Mouse (Mus musculus) limb, embryonic 13.5 days (tissue): ENCODE measurements around the gene Col6a5. TPM values are rescaled to one million over a fixed set of nuclear protein-coding genes. Genes with fewer than 3 reads are reported as not detected.

ENCODE experiments used
- ATAC-seq: fragments of 200-750 bp; cut with Nextera tagmentation; 2 replicates; pipeline ENCODE4 v1.8.0; 2017; ENCODE audit warnings: low read depth, moderate number of reproducible peaks, moderate TSS enrichment; ENCODE audit not compliant: low FRiP score
- H3K27ac ChIP-seq: fragments of 300-500 bp; sonication (generic); 2 replicates; pipeline ENCODE4 v1.5.1; 2015; ENCODE audit warnings: inconsistent platforms, mild to moderate bottlenecking, moderate library complexity
- H3K27me3 ChIP-seq: fragments of 300-500 bp; sonication (generic); 2 replicates; pipeline ENCODE4 v1.6.1; 2015; ENCODE audit warnings: mild to moderate bottlenecking, inconsistent platforms
- H3K36me3 ChIP-seq: fragments of 300-500 bp; sonication (generic); 2 replicates; pipeline ENCODE4 v1.6.1; 2015; ENCODE audit warnings: inconsistent platforms, mild to moderate bottlenecking, moderate library complexity
- H3K4me1 ChIP-seq: fragments of 300-500 bp; sonication (generic); 2 replicates; pipeline ENCODE4 v1.6.1; 2015; ENCODE audit warnings: inconsistent platforms
- H3K4me2 ChIP-seq: fragments of 300-500 bp; sonication (generic); replicated peaks from 2 replicates; pipeline ENCODE4 v1.6.1; 2015; ENCODE audit warnings: inconsistent platforms, mild to moderate bottlenecking, moderate library complexity
- H3K4me3 ChIP-seq: fragments of 300-500 bp; sonication (generic); 2 replicates; pipeline ENCODE4 v1.5.1; 2015; ENCODE audit warnings: moderate library complexity, mild to moderate bottlenecking, inconsistent platforms
- H3K9ac ChIP-seq: fragments of 300-500 bp; sonication (generic); 2 replicates; pipeline ENCODE4 v1.6.1; 2015; ENCODE audit warnings: mild to moderate bottlenecking, inconsistent platforms
- H3K9me3 ChIP-seq: fragments of 300-500 bp; sonication (generic); 2 replicates; pipeline ENCODE4 v1.6.1; 2016; ENCODE audit warnings: inconsistent platforms
- WGBS: fragments of 180-500 bp; shearing (Covaris S2); methylation state at CpG from one replicate; pipeline ENCODE4 v1.1.7; 2015; 5-methylcytosine and 5-hydroxymethylcytosine counted together
- polyA plus RNA-seq: library from polyadenylated mRNA; unstranded; fragments of >200 nt; fragmentation: Nextera tagmentation; extraction: Ambion mirVana; gene quantifications from 2 replicates; pipeline ENCODE4 v1.2.1, GENCODE M21; 2015

Gene Col6a5
- 0.27 and 0.52 TPM in 2 replicates for polyA plus RNA-seq

DNA sequence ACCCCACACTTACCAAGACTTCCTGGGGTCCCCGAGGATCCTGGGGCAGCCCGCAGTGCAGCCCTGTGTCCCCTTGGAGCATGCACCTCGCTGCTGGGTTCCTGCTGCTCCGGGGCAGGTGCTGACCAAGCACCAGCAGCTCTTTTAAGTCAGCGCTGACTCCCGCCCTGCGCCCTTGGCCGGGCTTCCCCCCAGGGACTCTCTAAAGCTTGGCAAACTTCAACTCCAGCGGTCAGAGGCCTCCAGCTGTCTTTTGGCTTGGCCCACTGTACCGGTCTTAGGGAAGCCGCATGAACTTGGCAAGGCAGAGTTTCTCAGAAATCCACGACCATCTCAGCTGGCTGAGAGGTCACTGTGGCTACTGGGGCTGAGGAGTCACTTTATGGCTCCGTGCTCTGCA, at the start of gene Col6a5:
Gene Col6a5, minus strand, starts transcription at position 111 of the 400 bp plus-strand sequence.
- no peaks in the 10 kb centered on the region for H3K9me3 ChIP-seq
- no peak within 1 kb of the TSS for H3K4me3 ChIP-seq
- peaks cover 13% of the 10 kb centered on the region for H3K4me1 ChIP-seq
- H3K4me2 ChIP-seq: no peak within 1 kb of the TSS
- no peaks in the 10 kb centered on the region for H3K36me3 ChIP-seq
- ATAC-seq: 0 out of 2 replicates have a peak, but pooled peaks have one; percentile 36
- peaks cover 18% of the 10 kb centered on the region; the same call in 1 of the 2 replicates for H3K27me3 ChIP-seq
- no peak within 1 kb of the TSS for H3K27ac ChIP-seq
- WGBS: 11% methylated on average over 13 of the region's 13 CpGs
- no peak within 1 kb of the TSS for H3K9ac ChIP-seq

DNA sequence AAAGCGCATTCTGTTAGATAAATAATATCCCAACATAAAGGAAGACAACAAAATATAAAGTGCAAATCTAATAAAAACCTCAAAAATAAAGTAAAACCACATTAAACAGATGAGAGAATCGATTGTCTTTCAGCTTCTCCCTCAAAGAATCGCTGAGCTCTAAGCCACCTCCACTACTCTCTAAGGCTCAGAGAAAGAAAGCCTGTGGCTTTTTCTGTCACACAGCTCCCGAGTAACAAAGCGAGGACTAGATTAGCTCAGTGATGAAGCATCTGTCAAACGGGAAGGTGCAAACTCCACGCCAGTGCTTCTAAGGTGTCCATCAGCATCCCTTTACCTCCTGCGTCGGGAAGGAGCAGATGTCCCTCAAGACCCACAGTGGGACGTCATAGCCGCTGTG, 37.5 kb upstream of the Col6a5 start:
- 58% methylated on average over 11 of the region's 11 CpGs for WGBS

DNA sequence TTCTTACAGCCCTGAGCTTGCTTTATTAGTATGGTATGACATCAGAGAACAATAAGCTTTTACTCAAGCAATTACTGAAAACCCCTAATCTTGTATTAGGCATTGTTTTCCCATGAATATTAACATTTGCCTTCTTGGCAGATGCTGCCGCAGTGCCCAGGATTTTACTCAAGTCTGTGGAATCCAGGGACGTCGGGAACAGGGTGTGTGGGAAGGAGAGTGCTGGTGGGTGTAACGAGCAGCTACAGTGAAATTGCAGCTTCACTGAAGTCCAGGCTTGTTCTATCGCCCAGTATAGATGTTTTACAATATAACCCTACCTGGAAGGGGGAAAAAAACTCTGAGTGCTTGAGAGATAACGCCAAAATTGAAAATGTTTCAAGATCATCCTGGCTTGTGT, 32.0 kb upstream of the Col6a5 start:
- WGBS: 74% methylated on average over 6 of the region's 6 CpGs
- ATAC-seq: no peak
- Histone ChIP-seq H3K9ac (no peak overlapping the region), H3K4me3 (no peak overlapping the region), H3K9me3 (no peaks in the 10 kb centered on the region), H3K36me3 (no peaks in the 10 kb centered on the region), H3K27ac (no peak overlapping the region), H3K27me3 (0 out of 2 replicates have a peak, but pooled peaks cover 3% of the 10 kb centered on the region), H3K4me1 (no peaks in the 10 kb centered on the region), H3K4me2 (no peak overlapping the region)

More for the DNA sequence above, 37.5 kb upstream of the Col6a5 start:
- Histone ChIP-seq H3K4me1 (no peaks in the 10 kb centered on the region), H3K27ac (no peak overlapping the region), H3K9me3 (no peaks in the 10 kb centered on the region), H3K4me2 (no peak overlapping the region), H3K4me3 (no peak overlapping the region), H3K9ac (no peak overlapping the region), H3K36me3 (no peaks in the 10 kb centered on the region), H3K27me3 (no peaks in the 10 kb centered on the region)
- no peak for ATAC-seq

DNA sequence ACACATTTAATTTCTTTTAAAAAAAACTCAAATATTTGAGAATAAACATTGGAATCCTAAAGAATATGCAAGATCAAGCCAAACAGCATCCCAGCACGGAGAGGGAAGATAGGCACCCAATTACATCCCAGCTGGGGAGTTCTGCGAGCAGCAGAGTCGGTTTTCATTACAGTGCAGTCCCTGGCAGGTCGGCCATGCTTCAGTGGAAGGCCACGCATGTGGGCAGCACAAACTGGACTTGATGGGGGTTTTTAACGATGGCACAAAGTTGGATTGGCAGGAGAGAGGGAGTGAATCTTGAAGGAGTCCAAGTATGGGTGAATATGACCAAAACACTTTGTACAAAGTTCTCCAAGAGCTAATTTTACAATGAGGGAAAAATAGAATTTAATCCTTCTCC, 29.7 kb upstream of the Col6a5 start:
- H3K4me1 ChIP-seq: no peaks in the 10 kb centered on the region
- H3K36me3 ChIP-seq: no peaks in the 10 kb centered on the region
- ATAC-seq: no peak
- no peaks in the 10 kb centered on the region for H3K9me3 ChIP-seq
- H3K4me3 ChIP-seq: no peak overlapping the region
- 58% methylated on average over 6 of the region's 6 CpGs for WGBS
- no peak overlapping the region for H3K9ac ChIP-seq
- 0 out of 2 replicates have a peak, but pooled peaks cover 3% of the 10 kb centered on the region for H3K27me3 ChIP-seq
- H3K4me2 ChIP-seq: no peak overlapping the region
- H3K27ac ChIP-seq: no peak overlapping the region

DNA sequence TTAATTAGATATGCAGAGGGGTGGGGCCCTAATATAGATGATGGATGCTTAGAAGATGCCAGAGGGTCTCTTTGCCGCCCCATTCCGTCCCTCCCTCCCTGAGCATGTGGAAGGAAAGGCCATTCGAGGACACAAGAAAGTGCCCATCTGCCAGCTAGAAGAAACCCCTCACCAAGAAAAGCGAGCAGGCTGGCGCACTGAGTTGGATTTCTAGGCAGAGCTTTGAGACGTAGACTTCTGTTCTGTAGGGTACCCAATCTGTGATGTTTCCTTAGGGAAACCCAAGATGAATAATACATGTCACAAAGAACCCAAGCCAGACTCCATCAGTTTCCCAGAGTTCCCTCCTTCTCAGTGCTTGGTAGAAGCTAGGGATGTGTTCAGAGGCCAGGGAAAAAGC, 29.0 kb upstream of the Col6a5 start:
- no peak overlapping the region for H3K27ac ChIP-seq
- H3K9me3 ChIP-seq: no peaks in the 10 kb centered on the region
- H3K9ac ChIP-seq: no peak overlapping the region
- 88% methylated on average over 6 of the region's 6 CpGs for WGBS
- no peaks in the 10 kb centered on the region for H3K36me3 ChIP-seq
- H3K27me3 ChIP-seq: 0 out of 2 replicates have a peak, but pooled peaks cover 3% of the 10 kb centered on the region
- no peaks in the 10 kb centered on the region for H3K4me1 ChIP-seq
- no peak for ATAC-seq
- no peak overlapping the region for H3K4me2 ChIP-seq
- H3K4me3 ChIP-seq: no peak overlapping the region

DNA sequence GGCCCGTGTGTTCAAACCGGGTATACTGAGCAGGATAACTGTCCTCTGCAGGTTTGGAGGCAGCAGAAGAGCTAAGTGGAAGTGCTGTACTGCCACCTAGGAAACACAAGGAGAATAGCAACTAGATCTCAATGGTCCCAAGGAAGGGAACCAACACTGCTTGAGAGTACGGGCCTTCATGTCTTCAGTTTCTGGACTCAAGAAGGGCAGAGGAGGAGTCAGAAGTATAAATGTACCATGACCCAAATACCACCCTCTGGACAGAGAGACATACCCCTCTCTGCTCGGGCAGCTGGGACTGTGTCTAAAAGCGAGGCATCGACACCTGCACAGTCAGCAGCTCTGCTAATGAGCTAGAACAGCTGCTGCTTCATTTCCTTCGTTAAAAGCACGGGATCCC, 27.7 kb upstream of the Col6a5 start:
- 56% methylated on average over 8 of the region's 8 CpGs for WGBS
- Histone ChIP-seq H3K4me1 (no peaks in the 10 kb centered on the region), H3K27me3 (0 out of 2 replicates have a peak, but pooled peaks cover 3% of the 10 kb centered on the region), H3K27ac (no peak overlapping the region), H3K36me3 (no peaks in the 10 kb centered on the region), H3K9me3 (no peaks in the 10 kb centered on the region), H3K4me3 (no peak overlapping the region), H3K9ac (no peak overlapping the region), H3K4me2 (no peak overlapping the region)
- ATAC-seq: no peak

DNA sequence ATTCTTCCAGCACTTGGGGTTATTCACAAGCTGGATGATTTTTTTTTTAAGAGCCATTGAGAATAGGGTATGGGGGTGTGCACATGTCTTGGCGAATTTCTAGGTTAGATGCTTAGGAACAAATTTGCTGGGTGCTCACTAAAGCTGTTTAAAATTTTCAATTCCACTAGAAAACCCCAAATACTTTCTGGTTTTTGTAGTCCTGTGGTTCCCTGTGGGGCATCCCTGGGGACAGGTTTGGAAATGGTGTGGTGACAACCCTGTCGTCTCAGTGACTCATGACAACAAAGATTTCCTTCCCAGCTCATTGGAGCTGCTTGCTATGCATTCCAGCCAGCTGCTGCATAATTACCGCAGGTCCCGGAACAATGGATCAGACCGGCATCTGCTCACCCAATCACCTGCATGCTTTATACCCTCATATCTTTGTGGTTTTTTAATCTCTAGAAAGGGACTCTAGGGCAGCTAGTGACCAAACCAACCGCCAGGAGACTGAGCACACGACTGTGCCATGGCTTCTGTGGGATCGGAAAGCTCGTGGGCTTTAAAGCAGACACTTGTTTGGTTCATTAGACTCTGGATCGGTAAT, 24.6 kb upstream of the Col6a5 start:
- Histone ChIP-seq H3K9ac (no peak overlapping the region), H3K4me3 (no peak overlapping the region), H3K27me3 (no peaks in the 10 kb centered on the region), H3K4me2 (no peak overlapping the region), H3K9me3 (no peaks in the 10 kb centered on the region), H3K36me3 (no peaks in the 10 kb centered on the region), H3K27ac (no peak overlapping the region), H3K4me1 (0 out of 2 replicates have a peak, but pooled peaks cover 4% of the 10 kb centered on the region)
- ATAC-seq: no peak
- WGBS: 46% methylated on average over 10 of the region's 10 CpGs

DNA sequence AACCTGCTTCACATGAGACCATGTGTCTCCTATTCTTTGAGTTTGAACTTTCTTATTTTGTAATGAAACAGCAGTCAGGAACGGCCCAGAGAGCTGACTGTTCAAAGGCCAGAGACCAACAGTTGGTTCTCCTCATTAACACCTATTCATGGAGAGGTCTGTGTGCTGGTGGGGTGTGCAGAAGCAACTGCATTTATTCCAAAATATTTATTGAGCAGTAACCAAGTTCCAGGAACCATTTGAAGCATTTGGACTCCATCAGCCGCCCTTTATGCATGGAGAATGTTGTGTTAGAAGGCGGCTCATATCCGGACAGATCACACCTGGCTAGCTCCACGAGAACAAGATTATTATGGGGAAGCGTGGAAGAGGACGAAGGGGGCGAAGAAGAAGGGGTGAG, 18.0 kb upstream of the Col6a5 start:
- no peak for ATAC-seq
- 79% methylated on average over 8 of the region's 8 CpGs for WGBS

DNA sequence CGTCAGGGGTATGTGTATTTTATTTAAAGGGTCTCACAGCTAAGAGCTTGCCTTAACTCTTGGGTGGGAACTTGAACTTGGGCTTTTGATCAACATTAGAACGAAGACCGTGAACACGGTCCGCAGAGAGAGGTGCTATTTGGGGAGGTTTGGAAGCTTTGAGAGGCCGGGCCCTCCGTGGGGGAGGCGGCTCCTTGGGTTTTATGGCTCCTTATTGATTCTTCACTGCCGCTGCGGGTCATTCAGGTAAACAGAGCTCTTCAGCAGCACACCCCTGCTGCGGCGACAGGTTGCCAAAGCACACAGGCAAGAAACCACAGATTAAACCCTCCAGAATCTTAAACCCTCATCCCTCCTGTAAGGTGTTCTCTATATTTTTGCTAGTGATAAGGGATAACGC, 16.4 kb upstream of the Col6a5 start:
- WGBS: 11% methylated on average over 13 of the region's 13 CpGs
- no peaks in the 10 kb centered on the region for H3K9me3 ChIP-seq
- H3K27ac ChIP-seq: no peak overlapping the region
- ATAC-seq: no peak
- peaks cover 17% of the 10 kb centered on the region for H3K27me3 ChIP-seq
- peaks cover 9% of the 10 kb centered on the region; the same call in 1 of the 2 replicates for H3K4me1 ChIP-seq
- H3K4me2 ChIP-seq: peak overlapping the region; percentile 36
- H3K9ac ChIP-seq: no peak overlapping the region
- H3K36me3 ChIP-seq: no peaks in the 10 kb centered on the region
- H3K4me3 ChIP-seq: no peak overlapping the region

More for the DNA sequence above, 18.0 kb upstream of the Col6a5 start:
- H3K4me1 ChIP-seq: peaks cover 9% of the 10 kb centered on the region; the same call in 1 of the 2 replicates
- no peak overlapping the region for H3K27ac ChIP-seq
- H3K9ac ChIP-seq: no peak overlapping the region
- no peak overlapping the region for H3K4me3 ChIP-seq
- no peaks in the 10 kb centered on the region for H3K36me3 ChIP-seq
- H3K4me2 ChIP-seq: no peak overlapping the region
- no peaks in the 10 kb centered on the region for H3K9me3 ChIP-seq
- peaks cover 17% of the 10 kb centered on the region for H3K27me3 ChIP-seq

DNA sequence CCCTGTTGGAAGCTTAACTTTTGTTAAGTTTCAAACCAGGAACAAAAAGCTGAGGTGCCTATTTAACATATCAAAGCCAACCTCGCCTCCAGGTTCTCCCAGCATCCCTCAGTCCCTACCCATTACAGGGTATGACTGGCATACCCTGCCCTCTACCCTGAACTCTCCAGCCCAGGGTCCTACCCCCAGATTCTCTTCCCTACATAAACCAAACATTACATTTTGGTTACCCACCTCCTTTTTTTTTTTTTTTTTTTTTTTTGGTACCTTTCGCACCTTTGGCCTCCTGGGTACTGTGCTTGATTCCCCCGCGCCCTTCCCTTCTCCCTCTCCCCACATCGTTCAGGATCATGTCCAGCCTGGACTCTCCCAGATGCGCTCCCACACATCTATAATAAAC, 15.9 kb upstream of the Col6a5 start:
- no peak overlapping the region for H3K27ac ChIP-seq
- H3K4me1 ChIP-seq: peaks cover 9% of the 10 kb centered on the region; the same call in 1 of the 2 replicates
- H3K9me3 ChIP-seq: no peaks in the 10 kb centered on the region
- no peaks in the 10 kb centered on the region for H3K36me3 ChIP-seq
- no peak overlapping the region for H3K9ac ChIP-seq
- no peak overlapping the region for H3K4me2 ChIP-seq
- H3K4me3 ChIP-seq: no peak overlapping the region
- H3K27me3 ChIP-seq: peaks cover 17% of the 10 kb centered on the region
- 45% methylated on average over 6 of the region's 6 CpGs for WGBS
- no peak for ATAC-seq

DNA sequence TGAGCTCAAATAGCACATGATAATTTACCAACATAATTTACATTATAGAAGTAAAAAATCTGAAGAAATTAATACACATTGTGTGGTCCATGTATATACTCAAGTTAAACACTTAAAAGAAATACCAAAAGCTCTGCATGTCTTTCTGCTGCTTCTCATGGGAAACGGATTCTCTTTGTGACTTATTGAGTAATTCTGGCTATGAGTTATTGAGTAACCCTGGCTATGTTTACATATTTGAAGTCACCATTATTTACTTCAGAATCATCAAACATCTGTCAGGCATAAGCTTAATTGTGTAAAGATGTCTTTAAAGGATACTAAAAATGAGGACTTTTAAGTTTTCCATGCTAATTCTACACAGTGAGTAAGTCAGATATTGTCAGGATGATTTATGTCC, 13.3 kb upstream of the Col6a5 start:
- peaks cover 17% of the 10 kb centered on the region for H3K27me3 ChIP-seq
- H3K9me3 ChIP-seq: no peaks in the 10 kb centered on the region
- no peak overlapping the region for H3K4me3 ChIP-seq
- 82% methylated on average over 1 of the region's 1 CpGs for WGBS
- no peak overlapping the region for H3K4me2 ChIP-seq
- no peaks in the 10 kb centered on the region for H3K36me3 ChIP-seq
- H3K4me1 ChIP-seq: peaks cover 4% of the 10 kb centered on the region; the same call in 1 of the 2 replicates
- H3K9ac ChIP-seq: no peak overlapping the region
- H3K27ac ChIP-seq: no peak overlapping the region
- no peak for ATAC-seq

DNA sequence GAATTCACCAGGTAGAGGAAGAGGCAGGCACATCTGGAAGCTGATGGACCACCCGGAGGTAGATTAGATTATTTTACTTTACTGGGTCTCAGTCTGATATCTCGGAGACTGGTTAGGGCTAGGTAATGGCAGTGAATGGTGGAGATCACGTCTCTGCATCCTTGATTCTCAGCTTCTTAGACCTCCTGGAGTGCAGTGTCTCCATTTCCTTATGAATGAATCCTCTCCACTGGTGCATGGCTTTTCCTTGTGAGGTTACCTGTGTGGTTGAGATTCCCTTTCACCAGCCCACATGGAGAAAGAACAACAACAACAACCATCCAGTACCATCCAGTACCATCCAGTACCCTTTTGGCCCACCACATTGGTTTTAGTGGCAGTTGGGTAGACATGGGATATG, 11.6 kb upstream of the Col6a5 start:
- H3K4me2 ChIP-seq: no peak overlapping the region
- H3K36me3 ChIP-seq: no peaks in the 10 kb centered on the region
- peaks cover 13% of the 10 kb centered on the region for H3K27me3 ChIP-seq
- WGBS: 92% methylated on average over 3 of the region's 3 CpGs
- no peaks in the 10 kb centered on the region for H3K9me3 ChIP-seq
- no peak overlapping the region for H3K27ac ChIP-seq
- no peak overlapping the region for H3K9ac ChIP-seq
- ATAC-seq: no peak
- H3K4me3 ChIP-seq: no peak overlapping the region
- H3K4me1 ChIP-seq: peaks cover 4% of the 10 kb centered on the region; the same call in 1 of the 2 replicates
